Mouse (Mus musculus) liver, embryonic 14.5 days (tissue): Measurements from ENCODE around the gene Acsm1. TPM values are rescaled to one million over a fixed set of nuclear protein-coding genes. Genes with fewer than 3 reads are reported as not detected.

Source experiments
- ATAC-seq: fragments of 200-750 bp; cut with Nextera tagmentation; 2 replicates; pipeline ENCODE4 v1.8.0; 2017; ENCODE audit warnings: moderate number of reproducible peaks, mild to moderate bottlenecking, moderate library complexity; ENCODE audit not compliant: insufficient read depth
- DNase-seq, 3 experiments: peaks; one replicate each; pipeline ENCODE4 v3.0.0-alpha.2; 2012 to 2013; ENCODE audit warnings: low read depth in 3 of 3, low spot score in 3 of 3
- H3K27ac ChIP-seq: fragments of 300-500 bp; sonication (generic); 2 replicates; pipeline ENCODE4 v1.5.1; 2014; ENCODE audit warnings: moderate library complexity, mild to moderate bottlenecking, control low read depth, inconsistent platforms
- H3K27me3 ChIP-seq: fragments of 300-500 bp; sonication (generic); 2 replicates; pipeline ENCODE4 v1.6.1; 2014; ENCODE audit warnings: mild to moderate bottlenecking, low read length, moderate library complexity; ENCODE audit not compliant: control insufficient read depth, insufficient read depth
- H3K36me3 ChIP-seq: fragments of 300-500 bp; sonication (generic); replicated peaks from 2 replicates; pipeline ENCODE4 v1.6.1; 2014; ENCODE audit warnings: low read depth; ENCODE audit not compliant: control insufficient read depth, insufficient read depth
- H3K4me1 ChIP-seq, 2 experiments: fragments of 200-500 bp in 1 of 2; fragments of 300-500 bp in 1 of 2; sonication (generic) in 1 of 2; replicated peaks; 2 replicates each; pipeline ENCODE4 v1.6.1; 2012 to 2014; ENCODE audit warnings: antibody characterized with exemption in 1 of 2, inconsistent platforms in 1 of 2, low read length in 1 of 2; ENCODE audit not compliant: control insufficient read depth in 2 of 2, insufficient read depth in 2 of 2
- H3K4me2 ChIP-seq: fragments of 300-500 bp; sonication (generic); 2 replicates; pipeline ENCODE4 v1.6.1; 2014; ENCODE audit warnings: low read depth, mild to moderate bottlenecking, control low read depth, moderate library complexity
- H3K4me3 ChIP-seq, 2 experiments: fragments of 200-500 bp in 1 of 2; fragments of 300-500 bp in 1 of 2; sonication (generic) in 1 of 2; 2 replicates each; pipeline ENCODE4 v1.5.1; 2012 to 2014; ENCODE audit warnings: low read depth in 2 of 2, low read length in 2 of 2, mild to moderate bottlenecking in 2 of 2, control low read depth in 1 of 2, inconsistent platforms in 1 of 2, moderate library complexity in 1 of 2; ENCODE audit not compliant: insufficient read depth in 1 of 2
- H3K9ac ChIP-seq: fragments of 300-500 bp; sonication (generic); replicated peaks from 2 replicates; pipeline ENCODE4 v1.6.1; 2014; ENCODE audit warnings: mild to moderate bottlenecking, control low read depth, moderate library complexity
- H3K9me3 ChIP-seq: fragments of 300-500 bp; sonication (generic); 2 replicates; pipeline ENCODE4 v1.6.1; 2016; ENCODE audit warnings: low read length, mixed read lengths; ENCODE audit not compliant: control insufficient read depth
- CTCF ChIP-seq: IDR thresholded peaks from 2 replicates; pipeline ENCODE4 v1.5.1; 2016; ENCODE audit warnings: antibody characterized with exemption, low read depth, control low read depth
- EP300 ChIP-seq: IDR thresholded peaks from 2 replicates; pipeline ENCODE4 v1.6.1; 2016; ENCODE audit warnings: antibody characterized with exemption, low read depth
- WGBS: fragments of 180-500 bp; shearing (Covaris S2); extraction: QIAGEN DNeasy Blood & Tissue Kit; methylation state at CpG from one replicate; pipeline ENCODE4 v1.1.7; 2014; ENCODE audit not compliant: insufficient replicate concordance; 5-methylcytosine and 5-hydroxymethylcytosine counted together
- polyA plus RNA-seq, 2 experiments: library from polyadenylated mRNA; depleted of rRNA in 1 of 2; stranded (reverse) in 1 of 2; unstranded in 1 of 2; fragments of >200 nt; fragmentation: Nextera tagmentation in 1 of 2; extraction: Ambion mirVana in 1 of 2; gene quantifications; 2 replicates each; pipeline versions ENCODE4 v1.2.1 to v1.2.3; 2012 to 2014

The Acsm1 gene
- polyA plus RNA-seq, 2 experiments: 1.5 to 2.5 TPM

DNA sequence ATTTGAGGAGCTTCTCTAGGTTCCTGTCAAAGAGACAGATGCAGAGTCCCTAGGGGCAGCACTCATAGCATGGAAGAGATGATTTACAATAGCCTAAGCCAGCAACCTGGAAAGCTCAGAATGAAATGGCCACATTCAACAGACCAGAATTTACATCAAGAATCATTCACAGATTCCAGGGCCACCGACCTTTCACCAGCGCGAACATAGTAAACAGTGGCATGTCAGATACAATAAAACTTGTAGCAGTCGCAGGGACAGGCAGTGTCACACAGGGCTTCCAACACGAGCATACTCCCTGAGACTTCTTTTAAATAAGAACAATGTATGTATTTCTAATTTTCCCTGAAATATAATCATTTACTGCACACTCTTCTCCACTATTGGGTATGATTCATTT is 63.6 kb downstream of the Acsm1 start:
- 45% methylated on average over 5 of the region's 5 CpGs for WGBS

DNA sequence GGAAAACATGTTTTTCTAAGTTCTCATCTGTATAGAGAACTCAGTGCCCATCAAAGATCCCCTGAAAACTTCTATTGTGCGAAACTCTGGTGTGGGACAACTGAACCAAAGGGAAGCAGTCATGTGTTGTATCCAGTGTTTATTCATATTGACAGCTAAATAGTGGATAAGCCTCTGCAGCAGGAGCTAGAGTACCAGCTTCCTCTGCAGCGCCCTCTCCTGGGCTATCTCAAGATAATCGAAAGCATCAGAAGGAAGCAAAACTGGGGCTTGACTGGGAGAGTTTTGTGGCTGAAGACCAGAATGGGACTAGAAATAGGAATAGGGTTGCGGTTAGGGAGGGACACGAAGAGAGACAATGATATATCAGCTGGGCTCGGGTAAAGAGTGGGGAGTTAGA is 64.1 kb downstream of the Acsm1 start:
- no peak overlapping the region for H3K9ac ChIP-seq
- TF ChIP-seq CTCF: peak; percentile 36
- no peak for TF ChIP-seq EP300
- no peak overlapping the region for H3K27ac ChIP-seq
- no peaks in the 10 kb centered on the region for H3K4me1 ChIP-seq
- no peak overlapping the region for H3K4me3 ChIP-seq
- H3K27me3 ChIP-seq: no peaks in the 10 kb centered on the region
- ATAC-seq (no peak), DNase-seq (no peak)
- 30% methylated on average over 6 of the region's 6 CpGs for WGBS
- H3K4me2 ChIP-seq: no peak overlapping the region
- no peaks in the 10 kb centered on the region for H3K9me3 ChIP-seq
- H3K36me3 ChIP-seq: no peaks in the 10 kb centered on the region

More for the DNA sequence above, 63.6 kb downstream of the Acsm1 start:
- H3K4me2 ChIP-seq: no peak overlapping the region
- H3K9ac ChIP-seq: no peak overlapping the region
- TF ChIP-seq CTCF (no peak), EP300 (no peak)
- H3K27me3 ChIP-seq: no peaks in the 10 kb centered on the region
- H3K36me3 ChIP-seq: no peaks in the 10 kb centered on the region
- DNase-seq (no peak), ATAC-seq (no peak)
- H3K4me1 ChIP-seq: no peaks in the 10 kb centered on the region
- no peaks in the 10 kb centered on the region for H3K9me3 ChIP-seq
- no peak overlapping the region for H3K27ac ChIP-seq
- no peak overlapping the region for H3K4me3 ChIP-seq

DNA sequence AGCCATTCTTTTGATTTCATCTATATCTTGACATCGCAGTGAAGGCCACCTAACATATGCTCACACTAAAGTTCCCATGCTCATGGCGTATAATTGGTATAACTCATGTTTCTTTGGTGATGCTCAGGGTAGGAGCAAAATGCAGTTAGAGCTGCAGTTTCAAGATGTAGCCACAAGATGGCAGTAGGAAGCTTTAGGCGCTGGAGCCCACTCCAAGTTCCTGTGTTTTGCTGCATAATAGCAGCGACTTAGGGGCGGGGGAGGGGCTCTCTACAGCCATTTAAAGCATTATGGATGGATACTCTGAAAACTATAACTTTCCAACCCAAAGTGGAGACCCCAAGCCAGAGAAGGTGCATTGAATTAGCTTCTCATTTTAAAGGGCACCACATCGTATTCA is 66.6 kb downstream of the Acsm1 start:
- Histone ChIP-seq H3K9ac (no peak overlapping the region), H3K27me3 (no peaks in the 10 kb centered on the region), H3K36me3 (no peaks in the 10 kb centered on the region), H3K4me3 (no peak overlapping the region), H3K9me3 (no peaks in the 10 kb centered on the region), H3K4me1 (no peaks in the 10 kb centered on the region), H3K27ac (no peak overlapping the region), H3K4me2 (no peak overlapping the region)
- DNase-seq (peak; percentile 0 to 10 (median 6)), ATAC-seq (no peak)
- TF ChIP-seq EP300 (no peak), CTCF (peak; percentile 81)
- WGBS: 17% methylated on average over 6 of the region's 6 CpGs

GRCm38 (mm10) chr7:119680107-119680506 is 73.3 kb downstream of the Acsm1 start:
- TF ChIP-seq EP300: no peak
- no peak for TF ChIP-seq CTCF
- no peak overlapping the region for H3K4me2 ChIP-seq
- H3K27me3 ChIP-seq: no peaks in the 10 kb centered on the region
- H3K36me3 ChIP-seq: no peaks in the 10 kb centered on the region
- H3K9ac ChIP-seq: no peak overlapping the region
- 57% methylated on average over 8 of the region's 8 CpGs for WGBS
- no peak overlapping the region for H3K4me3 ChIP-seq
- H3K4me1 ChIP-seq: no peaks in the 10 kb centered on the region
- ATAC-seq (no peak), DNase-seq (no peak)
- H3K9me3 ChIP-seq: no peaks in the 10 kb centered on the region
- H3K27ac ChIP-seq: no peak overlapping the region

DNA sequence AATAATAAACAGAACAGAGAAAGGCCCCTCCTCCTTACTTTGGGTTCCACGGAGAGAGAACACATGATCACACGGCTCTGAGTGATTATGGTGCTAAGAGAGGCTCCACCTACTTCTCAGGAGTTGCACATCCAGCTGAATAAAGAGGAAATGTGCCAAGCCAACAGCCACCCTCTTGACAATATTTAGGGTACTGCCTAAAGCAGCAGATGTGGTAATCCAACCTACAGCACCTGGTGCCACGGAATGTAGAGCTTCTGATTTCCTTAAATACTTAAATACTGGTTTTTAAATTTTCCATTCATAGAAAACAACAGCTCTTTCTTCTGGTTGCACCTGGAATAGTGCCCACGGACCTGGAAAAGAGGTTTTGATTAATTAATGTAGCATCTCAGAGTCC is 75.9 kb downstream of the Acsm1 start:
- Histone ChIP-seq H3K4me3 (no peak overlapping the region), H3K27ac (no peak overlapping the region), H3K27me3 (no peaks in the 10 kb centered on the region), H3K36me3 (no peaks in the 10 kb centered on the region), H3K9ac (no peak overlapping the region), H3K4me1 (no peaks in the 10 kb centered on the region), H3K9me3 (no peaks in the 10 kb centered on the region), H3K4me2 (no peak overlapping the region)
- TF ChIP-seq CTCF (no peak), EP300 (no peak)
- 38% methylated on average over 4 of the region's 4 CpGs for WGBS
- ATAC-seq: no peak
- DNase-seq: no peak
